Mouse (Mus musculus) kidney, embryonic 14.5 days (tissue): ENCODE measurements around the gene Bpgm. TPM values are rescaled to one million over a fixed set of nuclear protein-coding genes. Genes with fewer than 3 reads are reported as not detected.

Source experiments
- ATAC-seq: fragments of 200-750 bp; cut with Nextera tagmentation; 2 replicates; pipeline ENCODE4 v1.8.0; 2017; ENCODE audit warnings: moderate number of reproducible peaks, mild to moderate bottlenecking, moderate TSS enrichment, moderate library complexity; ENCODE audit not compliant: low FRiP score, low TSS enrichment
- H3K27ac ChIP-seq: fragments of 300-500 bp; sonication (generic); 2 replicates; pipeline ENCODE4 v1.5.1; 2014; ENCODE audit warnings: low read depth, mild to moderate bottlenecking, low read length, moderate library complexity, mixed read lengths
- H3K27me3 ChIP-seq: fragments of 300-500 bp; sonication (generic); 2 replicates; pipeline ENCODE4 v1.6.1; 2014; ENCODE audit warnings: mild to moderate bottlenecking, low read length; ENCODE audit not compliant: control insufficient read depth, insufficient read depth
- H3K36me3 ChIP-seq: fragments of 300-500 bp; sonication (generic); 2 replicates; pipeline ENCODE4 v1.6.1; 2014; ENCODE audit warnings: low read length, mixed read lengths; ENCODE audit not compliant: control insufficient read depth, insufficient read depth
- H3K4me1 ChIP-seq: fragments of 300-500 bp; sonication (generic); 2 replicates; pipeline ENCODE4 v1.6.1; 2014; ENCODE audit warnings: low read length, mixed read lengths; ENCODE audit not compliant: control insufficient read depth, insufficient read depth
- H3K4me2 ChIP-seq: fragments of 300-500 bp; sonication (generic); replicated peaks from 2 replicates; pipeline ENCODE4 v1.6.1; 2014; ENCODE audit warnings: low read depth, mild to moderate bottlenecking, low read length
- H3K4me3 ChIP-seq: fragments of 300-500 bp; sonication (generic); 2 replicates; pipeline ENCODE4 v1.5.1; 2014; ENCODE audit warnings: mild to moderate bottlenecking, low read length
- H3K9ac ChIP-seq: fragments of 300-500 bp; sonication (generic); 2 replicates; pipeline ENCODE4 v1.6.1; 2014; ENCODE audit warnings: low read depth, mild to moderate bottlenecking, low read length, moderate library complexity
- H3K9me3 ChIP-seq: fragments of 300-500 bp; sonication (generic); 2 replicates; pipeline ENCODE4 v1.6.1; 2016; ENCODE audit warnings: low read length; ENCODE audit not compliant: control insufficient read depth
- WGBS: fragments of 180-500 bp; shearing (Covaris S2); extraction: QIAGEN DNeasy Blood & Tissue Kit; methylation state at CpG from one replicate; pipeline ENCODE4 v1.1.7; 2014; 5-methylcytosine and 5-hydroxymethylcytosine counted together
- polyA plus RNA-seq: library from polyadenylated mRNA; unstranded; fragments of >200 nt; fragmentation: Nextera tagmentation; extraction: Ambion mirVana; gene quantifications from 2 replicates; pipeline ENCODE4 v1.2.1, GENCODE M21; 2014

Bpgm gene
- polyA plus RNA-seq, 1 experiment from 2014 or later, result 42.3 TPM

GRCm38 (mm10) chr6:34502291-34502690, 26.3 kb downstream of the Bpgm start:
- Histone ChIP-seq H3K36me3 (no peaks in the 10 kb centered on the region; the same call in 1 of the 2 replicates), H3K27ac (no peak overlapping the region), H3K4me3 (no peak overlapping the region), H3K4me2 (no peak overlapping the region), H3K9me3 (no peaks in the 10 kb centered on the region), H3K4me1 (peaks cover 3% of the 10 kb centered on the region; the same call in 1 of the 2 replicates), H3K27me3 (no peaks in the 10 kb centered on the region), H3K9ac (no peak overlapping the region)
- ATAC-seq, result no peak
- WGBS, result 85% methylated on average over 7 of the region's 7 CpGs

DNA sequence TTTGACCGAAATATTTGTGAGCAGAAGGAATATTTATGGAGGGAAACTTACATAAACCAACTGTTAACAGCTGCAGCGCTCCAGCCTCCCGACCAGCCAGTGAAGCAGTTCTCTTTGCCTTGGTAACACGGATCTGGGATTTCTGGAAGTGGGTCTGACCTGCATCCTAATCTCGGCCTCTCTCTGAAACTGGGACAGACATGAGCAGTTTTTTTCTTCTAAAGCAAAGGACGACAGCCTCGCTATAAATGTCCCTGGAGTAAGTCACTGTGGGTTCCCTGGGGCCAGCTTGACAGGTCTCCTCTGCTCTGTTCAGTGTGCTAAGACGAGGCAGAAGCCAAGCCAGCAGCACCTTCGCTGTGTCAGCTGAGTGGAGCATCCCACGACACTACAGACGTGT, 29.9 kb downstream of the Bpgm start:
- no peak overlapping the region for H3K4me3 ChIP-seq
- no peak overlapping the region for H3K9ac ChIP-seq
- no peaks in the 10 kb centered on the region for H3K27me3 ChIP-seq
- no peaks in the 10 kb centered on the region; the same call in 1 of the 2 replicates for H3K36me3 ChIP-seq
- WGBS, result 62% methylated on average over 11 of the region's 11 CpGs
- H3K4me2 ChIP-seq, result no peak overlapping the region
- no peak for ATAC-seq
- no peak overlapping the region for H3K27ac ChIP-seq
- H3K4me1 ChIP-seq, result no peaks in the 10 kb centered on the region
- no peaks in the 10 kb centered on the region for H3K9me3 ChIP-seq

GRCm38 (mm10) chr6:34507581-34507980, 31.6 kb downstream of the Bpgm start:
- Histone ChIP-seq H3K4me3 (no peak overlapping the region), H3K27me3 (no peaks in the 10 kb centered on the region), H3K36me3 (no peaks in the 10 kb centered on the region; the same call in 1 of the 2 replicates), H3K9ac (no peak overlapping the region), H3K4me1 (no peaks in the 10 kb centered on the region), H3K4me2 (no peak overlapping the region), H3K9me3 (no peaks in the 10 kb centered on the region), H3K27ac (no peak overlapping the region)
- ATAC-seq, result no peak
- 93% methylated on average over 4 of the region's 4 CpGs for WGBS

GRCm38 (mm10) chr6:34508016-34508415, 32.0 kb downstream of the Bpgm start:
- no peak for ATAC-seq
- Histone ChIP-seq H3K27me3 (no peaks in the 10 kb centered on the region), H3K9me3 (no peaks in the 10 kb centered on the region), H3K27ac (no peak overlapping the region), H3K9ac (no peak overlapping the region), H3K4me2 (no peak overlapping the region), H3K36me3 (no peaks in the 10 kb centered on the region; the same call in 1 of the 2 replicates), H3K4me1 (no peaks in the 10 kb centered on the region), H3K4me3 (no peak overlapping the region)
- WGBS, result 89% methylated on average over 4 of the region's 4 CpGs

GRCm38 (mm10) chr6:34510277-34510676, 34.3 kb downstream of the Bpgm start:
- Histone ChIP-seq H3K4me1 (no peaks in the 10 kb centered on the region), H3K36me3 (no peaks in the 10 kb centered on the region; the same call in 1 of the 2 replicates), H3K27ac (no peak overlapping the region), H3K9ac (no peak overlapping the region), H3K4me2 (no peak overlapping the region), H3K9me3 (no peaks in the 10 kb centered on the region), H3K4me3 (no peak overlapping the region), H3K27me3 (no peaks in the 10 kb centered on the region)
- WGBS, result 91% methylated on average over 5 of the region's 5 CpGs
- no peak for ATAC-seq

DNA sequence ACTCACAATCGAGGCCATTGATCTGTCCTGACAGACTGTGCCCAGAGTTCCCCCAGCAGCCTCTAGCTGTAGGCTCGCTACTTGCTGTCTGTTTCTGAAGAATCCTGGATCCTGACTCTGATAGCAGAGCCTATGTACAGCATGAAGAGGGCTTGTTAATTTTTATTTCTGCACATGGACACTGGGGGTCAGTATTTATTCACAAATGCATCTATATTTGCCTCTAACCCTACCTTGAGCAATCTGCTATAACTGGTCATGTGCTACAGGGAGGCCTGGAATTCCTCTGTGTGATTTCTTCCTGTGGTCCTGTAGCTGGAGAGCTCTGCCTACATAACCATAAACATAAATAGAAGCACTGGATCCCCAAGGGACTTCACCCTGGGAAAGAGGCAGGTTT, 35.4 kb downstream of the Bpgm start:
- H3K4me1 ChIP-seq, result no peaks in the 10 kb centered on the region
- H3K9ac ChIP-seq, result no peak overlapping the region
- no peak overlapping the region for H3K27ac ChIP-seq
- no peaks in the 10 kb centered on the region for H3K9me3 ChIP-seq
- WGBS, result 45% methylated on average over 2 of the region's 2 CpGs
- H3K4me3 ChIP-seq, result no peak overlapping the region
- no peaks in the 10 kb centered on the region for H3K36me3 ChIP-seq
- H3K27me3 ChIP-seq, result no peaks in the 10 kb centered on the region
- H3K4me2 ChIP-seq, result no peak overlapping the region
- peak; percentile 89 for ATAC-seq

GRCm38 (mm10) chr6:34512741-34513140, 36.7 kb downstream of the Bpgm start:
- no peak overlapping the region for H3K9ac ChIP-seq
- no peak overlapping the region for H3K4me2 ChIP-seq
- H3K4me3 ChIP-seq, result no peak overlapping the region
- no peaks in the 10 kb centered on the region for H3K4me1 ChIP-seq
- H3K9me3 ChIP-seq, result no peaks in the 10 kb centered on the region
- ATAC-seq, result no peak
- no peaks in the 10 kb centered on the region for H3K27me3 ChIP-seq
- H3K27ac ChIP-seq, result no peak overlapping the region
- H3K36me3 ChIP-seq, result no peaks in the 10 kb centered on the region

DNA sequence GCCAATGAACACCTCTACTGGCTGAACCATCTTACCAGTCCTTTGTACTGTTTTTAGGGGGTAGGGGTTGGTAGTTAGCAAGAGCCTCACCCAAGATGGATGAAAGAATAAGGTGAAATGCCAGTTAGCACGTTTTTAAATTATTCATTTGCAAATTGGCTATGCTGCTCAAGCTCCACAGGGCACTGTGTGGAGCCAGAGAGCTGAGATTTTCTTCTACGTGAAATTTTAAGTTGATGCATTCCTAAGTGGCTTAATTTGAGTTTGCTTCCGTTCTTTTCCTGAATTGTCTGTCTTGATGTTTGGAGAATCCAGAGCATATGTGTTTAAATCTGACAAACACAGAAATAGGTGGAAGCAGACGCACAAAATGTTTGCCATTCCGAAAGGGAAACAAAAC, 38.6 kb downstream of the Bpgm start:
- WGBS, result 45% methylated on average over 5 of the region's 5 CpGs
- no peaks in the 10 kb centered on the region for H3K4me1 ChIP-seq
- H3K4me2 ChIP-seq, result no peak overlapping the region
- no peak overlapping the region for H3K4me3 ChIP-seq
- H3K9me3 ChIP-seq, result no peaks in the 10 kb centered on the region
- no peaks in the 10 kb centered on the region for H3K36me3 ChIP-seq
- ATAC-seq, result no peak
- H3K27ac ChIP-seq, result no peak overlapping the region
- H3K27me3 ChIP-seq, result no peaks in the 10 kb centered on the region
- H3K9ac ChIP-seq, result no peak overlapping the region

DNA sequence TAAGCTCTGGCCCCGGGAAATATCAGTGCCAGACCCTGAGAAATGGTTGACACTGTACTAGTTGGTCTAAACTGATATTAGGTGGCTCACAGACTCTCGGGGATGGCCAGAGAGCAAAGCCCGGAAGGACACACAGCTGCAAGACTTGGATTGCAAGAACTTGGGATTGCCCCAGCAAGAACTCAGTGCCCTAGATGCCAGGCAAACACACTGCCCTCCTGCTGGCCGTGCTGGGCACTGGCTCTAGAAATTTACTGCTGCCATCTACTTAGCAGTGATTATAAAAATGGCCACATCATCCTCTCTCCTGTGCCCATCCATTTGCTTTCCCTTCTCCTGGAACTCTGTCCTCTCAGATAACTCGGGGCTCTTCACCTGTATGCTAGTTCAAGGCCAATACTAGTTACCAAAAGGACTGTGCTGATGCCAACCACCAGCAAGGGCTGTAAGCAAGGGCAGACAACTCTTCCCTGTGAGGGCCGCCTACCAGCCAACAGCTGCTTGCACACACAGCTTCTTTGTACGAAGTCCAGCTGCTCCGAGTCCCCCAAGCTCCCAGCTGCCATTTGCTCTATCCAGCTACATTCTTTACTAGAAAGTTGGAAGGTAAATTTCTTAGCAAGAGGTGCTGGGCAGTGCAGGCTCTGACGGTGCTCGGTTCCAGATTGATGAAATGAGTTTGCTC, 39.2 kb downstream of the Bpgm start:
- no peak overlapping the region for H3K4me3 ChIP-seq
- no peak overlapping the region for H3K9ac ChIP-seq
- ATAC-seq, result no peak
- H3K4me2 ChIP-seq, result no peak overlapping the region
- H3K27ac ChIP-seq, result no peak overlapping the region
- H3K4me1 ChIP-seq, result no peaks in the 10 kb centered on the region
- no peaks in the 10 kb centered on the region for H3K27me3 ChIP-seq
- H3K36me3 ChIP-seq, result no peaks in the 10 kb centered on the region
- no peaks in the 10 kb centered on the region for H3K9me3 ChIP-seq
- 60% methylated on average over 10 of the region's 10 CpGs for WGBS
